8 mouse cellular contexts compared by ENCODE assay signal in the genomic region with DNA sequence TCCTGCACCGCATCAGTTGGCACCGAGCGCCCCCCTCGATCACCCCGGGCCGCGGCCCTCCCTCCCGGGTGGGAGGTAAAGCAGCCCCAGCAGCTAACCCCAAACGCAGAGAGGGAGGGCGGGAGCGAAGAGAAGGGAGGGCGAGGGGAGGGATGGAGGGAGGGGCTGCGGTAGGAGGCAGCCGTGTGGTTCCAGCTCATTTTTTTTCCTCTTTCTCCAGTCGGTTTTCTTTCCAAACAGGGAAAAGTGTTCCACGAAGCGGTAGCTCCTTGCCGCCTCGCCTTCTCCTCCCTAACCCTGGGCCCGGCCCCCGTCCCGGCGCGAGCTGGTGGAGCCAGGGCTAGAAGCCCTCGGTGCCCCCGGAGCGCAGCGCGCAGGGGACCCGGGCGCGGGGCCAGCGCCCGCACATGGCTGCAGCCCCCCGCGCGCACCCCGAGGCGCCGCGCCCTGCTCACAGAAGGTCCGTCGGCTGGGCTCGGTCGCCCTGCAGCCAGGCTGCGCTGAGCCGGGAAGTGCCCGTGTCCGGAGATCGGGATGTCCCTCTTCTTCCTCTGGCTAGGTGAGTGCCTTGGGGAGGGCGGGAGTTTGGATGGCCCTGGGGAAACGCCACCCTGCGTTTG. TPM values are rescaled to one million over a fixed set of nuclear protein-coding genes. Genes with fewer than 3 reads are reported as not detected.
DNase-seq lines count a peak whose midpoint lies in the region; ATAC-seq lines count a peak whose summit lies in the region.

Clmp (plus strand) TSS at position 162 of the 620 bp plus-strand sequence.

- peak within 1 kb of the TSS; percentile 75 for H3K4me3 ChIP-seq in kidney, embryonic 15.5 days (replicated peaks)
- peak within 1 kb of the TSS; percentile 52 to 83 for H3K4me3 ChIP-seq in heart, embryonic 14.5 days (ENCODE audit: control insufficient read depth in 1 of 2, insufficient read depth in 1 of 2, low read depth in 1 of 2, low read length in 2 of 2)
- H3K4me3 ChIP-seq in midbrain, embryonic 14.5 days (replicated peaks; ENCODE audit: low read depth, low read length) = peak within 1 kb of the TSS; percentile 76

- ATAC-seq in kidney, embryonic 15.5 days (replicated peaks; ENCODE audit: low FRiP score) = peak; percentile 85
- ATAC-seq in heart, embryonic 14.5 days (ENCODE audit: insufficient number of reproducible peaks, insufficient read depth, low FRiP score, low read depth) = peak; percentile 58; the same call in 1 of the 2 replicates
- peak; percentile 75 for ATAC-seq in midbrain, embryonic 14.5 days (ENCODE audit: low FRiP score, low TSS enrichment)

- H3K9ac ChIP-seq in kidney, embryonic 15.5 days = peak within 1 kb of the TSS; percentile 82
- H3K9ac ChIP-seq in heart, embryonic 14.5 days (ENCODE audit: low read length) = peak within 1 kb of the TSS; percentile 73
- peak within 1 kb of the TSS; percentile 90 for H3K9ac ChIP-seq in midbrain, embryonic 14.5 days (replicated peaks; ENCODE audit: low read length)

- peak within 1 kb of the TSS; percentile 96 for H3K27ac ChIP-seq in kidney, embryonic 15.5 days
- H3K27ac ChIP-seq in heart, embryonic 14.5 days (replicated peaks in 1 of 2; ENCODE audit: control insufficient read depth in 1 of 2, insufficient read depth in 1 of 2, low read depth in 2 of 2, low read length in 2 of 2) = peak within 1 kb of the TSS; percentile 76 to 80
- H3K27ac ChIP-seq in midbrain, embryonic 14.5 days (replicated peaks; ENCODE audit: low read depth, low read length) = peak within 1 kb of the TSS; percentile 94

- H3K4me2 ChIP-seq in kidney, embryonic 15.5 days = peak within 1 kb of the TSS; percentile 94
- H3K4me2 ChIP-seq in heart, embryonic 14.5 days (ENCODE audit: low read length) = peak within 1 kb of the TSS; percentile 92
- H3K4me2 ChIP-seq in midbrain, embryonic 14.5 days (ENCODE audit: low read length) = peak within 1 kb of the TSS; percentile 75

- intact Hi-C loops in left cerebral cortex, postnatal 10 days (cut with DNase I) = loop anchor here (5.0 kb wide), 1 partner anchor 49 kb away; no protein-coding TSS in a partner anchor

- H3K4me1 ChIP-seq in kidney, embryonic 15.5 days = peaks cover 21% of the 10 kb centered on the region
- H3K4me1 ChIP-seq in heart, embryonic 14.5 days (ENCODE audit: control insufficient read depth in 2 of 2, insufficient read depth in 2 of 2, low read length in 2 of 2) = no peaks in the 10 kb centered on the region; a peak in 1 of 4 replicates
- H3K4me1 ChIP-seq in midbrain, embryonic 14.5 days (ENCODE audit: control insufficient read depth, insufficient read depth, low read length) = peaks cover 9% of the 10 kb centered on the region; the same call in 1 of the 2 replicates

- WGBS in kidney, embryonic 15.5 days = under 1% methylated on average over 52 of the region's 53 CpGs
- under 1% methylated on average over 38 of the region's 53 CpGs for WGBS in heart, embryonic 14.5 days
- WGBS in midbrain, embryonic 14.5 days = under 1% methylated on average over 49 of the region's 53 CpGs

- H3K9me3 ChIP-seq in kidney, embryonic 15.5 days (replicated peaks) = no peaks in the 10 kb centered on the region
- no peaks in the 10 kb centered on the region for H3K9me3 ChIP-seq in heart, embryonic 14.5 days (ENCODE audit: control insufficient read depth, low read length)
- H3K9me3 ChIP-seq in midbrain, embryonic 14.5 days (ENCODE audit: control insufficient read depth, low read length) = no peaks in the 10 kb centered on the region

- no peak for DNase-seq in kidney, adult 9 months
- peak; percentile 57 for DNase-seq in R1 (ENCODE audit: low read depth, low spot score)
- DNase-seq in embryo, embryonic 10.5 days (ENCODE audit: low spot score) = peak; percentile 77
- DNase-seq in left cerebral cortex, postnatal 10 days (ENCODE audit: extremely low spot score in 1 of 2, low spot score in 2 of 2) = peak in 1 of 2 experiments; percentile 54
- peak; percentile 78 for DNase-seq in midbrain, embryonic 14.5 days
- no peak for DNase-seq in spleen, adult 12 weeks (ENCODE audit: low spot score)

- peaks cover 17% of the 10 kb centered on the region for H3K27me3 ChIP-seq in kidney, embryonic 15.5 days
- H3K27me3 ChIP-seq in heart, embryonic 14.5 days (ENCODE audit: control insufficient read depth, insufficient read depth, low read length) = peaks cover 24% of the 10 kb centered on the region
- no peaks in the 10 kb centered on the region for H3K27me3 ChIP-seq in midbrain, embryonic 14.5 days (ENCODE audit: control insufficient read depth, insufficient read depth, low read length)

- H3K36me3 ChIP-seq in kidney, embryonic 15.5 days = no peaks in the 10 kb centered on the region
- H3K36me3 ChIP-seq in heart, embryonic 14.5 days (ENCODE audit: control insufficient read depth, insufficient read depth, low read length) = no peaks in the 10 kb centered on the region
- H3K36me3 ChIP-seq in midbrain, embryonic 14.5 days (ENCODE audit: control insufficient read depth, insufficient read depth, low read length) = no peaks in the 10 kb centered on the region

RNA-seq across cellular contexts. Expression of gene Clmp, which starts in this region (rescaled TPM):
- polyA plus RNA-seq in kidney, embryonic 15.5 days (2015; fragmentation: Nextera tagmentation; extraction: Ambion mirVana) = 26.7 and 29.9 TPM in 2 replicates
- polyA plus RNA-seq in heart, embryonic 14.5 days (2014; fragmentation: Nextera tagmentation; extraction: Ambion mirVana) = 8.9 and 13.4 TPM in 2 replicates
- total RNA-seq in left cerebral cortex, postnatal 10 days (2021) = 10 to 100 TPM; 50.0 to 59.1 TPM
- polyA plus RNA-seq in midbrain, embryonic 14.5 days (2014; fragmentation: Nextera tagmentation; extraction: Ambion mirVana) = 57.4 and 60.2 TPM in 2 replicates

Comparison
In these comparisons a context has a peak if more than half of its experiments do, and no peak if none do; other contexts are left out.
1. DNase-seq: peak in R1 (single experiment), embryo, embryonic 10.5 days (single experiment) and midbrain, embryonic 14.5 days (single experiment); none in kidney, adult 9 months (single experiment) and spleen, adult 12 weeks (single experiment).
2. Peak in every context shown above with its lines, with median percentiles within 50 percentile points of each other: ATAC-seq, H3K27ac ChIP-seq, H3K4me2 ChIP-seq, H3K4me3 ChIP-seq and H3K9ac ChIP-seq.